Mouse (Mus musculus): Measurements from ENCODE around the gene Nup210. TPM values are rescaled to one million over a fixed set of nuclear protein-coding genes. Genes with fewer than 3 reads are reported as not detected.
"Not testable (repeated sequence)": the region's sequence is repeated elsewhere in the genome, so short reads cannot be mapped to it uniquely, and the experiment has no call there.

Gene Nup210
- total RNA-seq, 4 experiments from 2014 or later = 20.1 to 27.6 (median 21.6) TPM

DNA sequence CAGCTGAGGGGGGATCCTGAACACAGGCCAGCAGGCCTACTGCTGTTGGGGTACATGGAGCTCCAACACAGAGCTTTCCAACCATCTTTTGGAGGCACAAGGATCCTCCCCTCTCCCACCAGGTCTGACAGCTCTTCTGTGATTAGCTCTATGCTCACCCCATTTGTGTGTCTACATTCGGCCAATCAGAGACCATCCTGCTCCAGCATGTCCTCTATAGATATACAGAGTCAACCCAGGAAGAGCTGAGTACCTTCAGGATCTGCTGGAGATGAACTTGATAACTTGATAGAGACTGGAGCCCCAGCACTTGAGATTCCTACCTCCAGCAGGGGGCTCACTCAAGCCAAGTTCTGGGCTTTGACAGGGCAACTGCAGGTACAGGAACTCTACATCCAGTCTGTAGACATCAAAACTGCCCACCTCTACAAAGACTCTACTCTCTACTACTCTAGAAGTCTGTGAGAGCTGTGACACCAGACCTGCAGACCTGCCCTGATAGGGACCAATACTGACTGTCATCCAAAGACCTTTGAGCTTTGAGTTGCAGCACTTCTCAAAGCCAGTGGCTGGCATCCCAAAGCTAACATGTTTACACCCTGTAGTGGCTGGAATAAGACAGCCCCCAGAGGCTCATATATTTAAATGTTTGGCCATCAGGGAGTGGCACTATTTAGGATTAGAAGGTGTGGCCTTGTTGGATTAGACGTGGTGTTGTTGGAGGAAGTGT is 11.1 kb downstream of the Nup210 start:
- no peak for DNase-seq (ENCODE audit: low spot score in 2 of 2)

DNA sequence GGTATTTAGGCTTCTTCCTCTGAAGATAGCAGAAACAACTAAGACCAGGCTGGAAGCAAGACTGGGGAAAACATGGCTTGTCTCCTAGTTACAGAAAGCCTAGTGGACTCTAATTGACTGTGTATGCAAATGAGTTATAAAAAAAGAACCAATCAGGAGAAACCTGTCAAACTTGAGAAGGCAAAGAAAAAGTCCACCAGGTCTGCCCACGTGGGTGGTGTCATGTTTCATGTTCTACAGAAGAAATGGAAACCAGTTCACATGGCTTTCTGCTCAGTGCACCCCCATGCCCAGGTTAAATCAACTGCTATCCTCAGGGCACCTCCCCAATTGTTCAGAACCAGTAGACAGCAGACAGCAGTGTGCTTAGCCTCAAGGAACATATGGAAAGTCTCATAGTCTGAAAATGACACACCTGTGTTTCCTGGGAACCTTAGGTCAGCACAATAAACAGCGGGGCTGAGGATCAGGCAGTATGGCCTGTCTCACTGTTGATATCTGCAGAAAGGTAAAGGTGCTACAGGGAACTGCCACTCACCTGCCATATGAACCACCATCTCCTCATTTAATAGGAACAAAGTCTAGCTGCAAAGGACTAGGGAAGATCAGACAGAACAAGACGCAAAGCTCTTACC is 11.7 kb downstream of the Nup210 start:
- DNase-seq (ENCODE audit: low spot score in 2 of 2) = no peak

DNA sequence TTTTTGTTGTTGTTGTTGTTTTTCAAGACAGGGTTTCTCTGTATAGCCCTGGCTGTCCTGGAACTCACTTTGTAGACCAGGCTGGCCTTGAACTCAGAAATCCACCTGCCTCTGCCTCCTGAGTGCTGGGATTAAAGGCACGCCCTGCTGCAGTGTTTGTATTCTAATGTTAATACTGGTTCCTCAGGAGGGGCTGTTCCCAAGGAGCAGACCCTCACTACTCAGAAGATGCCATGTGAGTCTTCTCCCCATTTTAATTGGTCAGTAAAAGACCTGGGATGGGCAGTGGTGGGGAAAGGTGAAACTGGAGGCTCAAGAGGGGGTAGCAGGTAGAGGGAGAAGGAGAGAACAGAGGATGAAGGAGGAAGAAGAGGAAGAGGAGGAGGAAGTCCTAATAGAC is 13.2 kb downstream of the Nup210 start:
- DNase-seq (ENCODE audit: low spot score in 2 of 2) = not testable (repeated sequence)

GRCm38 (mm10) chr6:91100621-91101020 is 16.0 kb downstream of the Nup210 start:
- no peak for DNase-seq (ENCODE audit: low spot score in 2 of 2)

DNA sequence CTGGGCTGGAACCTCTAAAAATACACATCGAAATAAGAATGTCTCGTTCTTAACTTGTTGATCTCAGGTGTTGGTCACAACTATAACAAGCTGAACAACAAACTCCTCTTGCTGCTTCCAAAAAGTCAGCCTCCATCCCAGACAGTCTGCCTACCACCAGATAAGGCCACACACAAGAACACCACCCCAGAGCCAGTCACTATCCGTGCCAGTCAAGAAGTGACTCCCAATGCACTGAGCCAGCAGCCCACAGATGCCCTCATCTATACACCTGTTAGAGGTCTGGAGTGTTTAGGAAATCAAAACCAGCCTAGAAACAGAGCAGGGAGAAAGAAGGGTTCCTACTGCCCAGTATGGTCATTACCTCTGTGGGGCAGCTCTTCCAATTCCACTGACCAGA is 18.8 kb downstream of the Nup210 start:
- no peak for DNase-seq (ENCODE audit: low spot score in 2 of 2)

- no peak for DNase-seq (ENCODE audit: low spot score in 2 of 2)
These were observed 21.5 kb downstream of the Nup210 start for GRCm38 (mm10) chr6:91095072-91095601.

DNA sequence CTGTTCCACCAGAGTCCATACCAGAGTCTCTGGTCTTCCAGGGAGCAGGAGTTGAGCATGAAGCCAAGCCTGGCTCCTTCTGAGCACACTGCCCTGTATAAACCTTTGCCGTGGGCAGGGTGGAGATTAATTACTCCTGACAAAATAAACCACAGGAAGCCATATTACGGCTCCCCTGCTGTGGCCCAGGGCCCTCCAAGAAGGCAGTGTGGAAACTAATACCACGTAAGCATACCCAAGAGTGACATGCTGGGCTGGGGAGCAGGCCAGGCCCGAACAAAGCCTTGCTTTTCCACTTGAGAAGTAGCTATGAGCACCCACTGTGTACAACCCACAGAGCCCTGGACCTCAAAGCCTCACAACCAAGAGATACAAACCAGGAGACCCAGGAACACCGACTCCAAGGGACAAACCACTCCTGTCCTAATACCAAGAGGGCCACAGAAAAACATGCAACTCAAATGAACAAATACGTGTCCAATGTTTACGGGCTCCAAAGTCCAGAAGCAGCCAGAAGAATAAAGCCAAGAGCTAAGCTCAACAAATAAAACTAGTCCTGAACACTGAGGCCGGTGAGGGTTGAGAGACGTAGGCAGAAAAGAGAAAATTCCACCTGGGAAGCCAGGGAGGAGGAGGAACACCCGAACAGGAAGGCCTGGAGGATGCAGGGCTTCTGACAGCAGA is 24.3 kb downstream of the Nup210 start:
- DNase-seq (ENCODE audit: low spot score in 2 of 2) = no peak

DNA sequence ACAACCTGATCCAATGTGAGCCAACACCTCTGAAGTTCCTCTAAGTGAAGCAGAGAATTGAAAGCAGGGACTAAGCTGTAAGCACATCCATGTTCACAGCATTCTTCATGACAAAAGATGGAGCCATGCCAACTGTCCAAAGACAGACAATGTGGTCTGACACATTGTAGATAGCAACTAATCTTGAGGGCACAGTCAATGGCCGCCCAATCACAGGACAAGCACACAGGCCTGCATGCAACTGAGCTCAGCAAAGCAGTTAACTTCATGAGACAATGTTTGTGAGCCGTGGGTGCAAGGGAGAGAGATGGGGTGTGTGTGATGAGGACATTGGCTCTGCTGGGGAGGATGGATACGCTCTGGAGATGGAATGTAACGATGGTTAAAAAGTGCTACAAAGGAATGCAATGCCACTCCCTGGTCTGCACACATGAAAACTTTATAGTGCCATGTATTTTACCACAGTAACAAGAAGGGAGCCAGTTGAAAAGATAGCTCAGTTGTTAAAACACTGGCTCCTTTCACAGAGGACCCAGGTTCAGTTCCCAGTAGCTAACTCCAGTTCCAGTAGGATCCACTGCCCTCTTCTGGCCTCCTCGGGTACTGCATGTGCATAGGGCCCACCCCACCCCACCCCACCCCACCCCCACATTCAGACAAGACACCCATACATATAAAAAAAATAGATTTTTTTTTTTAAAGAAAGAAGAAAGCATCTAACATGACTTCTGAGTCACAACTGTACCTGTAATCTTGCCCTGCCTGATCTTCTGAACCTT is 31.3 kb downstream of the Nup210 start:
- DNase-seq (ENCODE audit: low spot score in 2 of 2) = no peak

GRCm38 (mm10) chr6:91080033-91080432 is 36.6 kb downstream of the Nup210 start:
- DNase-seq (ENCODE audit: low spot score in 2 of 2) = no peak

DNA sequence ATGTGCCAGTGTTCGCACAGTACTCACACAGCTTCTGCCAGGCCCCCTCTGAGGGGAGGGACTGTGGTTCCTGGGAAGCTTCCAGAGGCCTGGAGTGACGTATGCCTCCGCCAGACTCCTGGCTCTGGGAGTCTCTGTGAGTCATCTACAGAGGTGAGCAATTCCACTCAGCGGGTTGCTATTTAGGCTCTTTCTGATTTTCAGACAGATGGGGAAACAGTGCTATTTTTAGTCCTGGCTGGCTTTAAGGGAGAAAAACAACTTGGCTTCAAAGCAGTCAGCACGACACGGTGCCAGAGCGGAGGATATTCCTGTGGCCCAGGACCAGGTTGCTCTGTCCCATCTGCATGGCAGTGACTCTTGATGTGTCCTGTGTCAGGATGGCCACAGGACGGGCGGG is 40.4 kb downstream of the Nup210 start:
- peak; percentile 63 to 80 for DNase-seq (ENCODE audit: low spot score in 2 of 2)

DNA sequence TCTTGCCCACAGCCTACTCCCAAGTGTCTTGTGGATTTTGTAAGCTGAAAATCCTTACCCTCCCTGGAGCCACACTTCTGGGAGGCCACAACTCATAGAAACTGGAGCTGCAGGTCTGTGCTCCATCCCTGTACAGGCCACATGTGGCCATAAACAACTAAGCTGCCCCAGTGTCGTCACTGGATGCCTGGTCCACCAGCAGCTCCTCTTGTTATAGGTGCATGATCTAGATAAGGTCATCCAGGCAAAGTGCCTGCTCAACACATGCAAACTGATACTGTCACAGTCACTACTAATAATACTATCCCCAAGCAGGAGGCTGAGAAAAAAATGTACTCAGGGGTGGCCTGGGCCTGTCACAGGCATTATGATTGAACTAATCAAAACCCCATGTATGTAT is 48.1 kb downstream of the Nup210 start:
- peak; percentile 23 to 36 for DNase-seq (ENCODE audit: low spot score in 2 of 2)

- DNase-seq (ENCODE audit: low spot score in 2 of 2) = peak; percentile 73 to 77
These were observed 49.6 kb downstream of the Nup210 start for GRCm38 (mm10) chr6:91067048-91067447.

- no peak for DNase-seq (ENCODE audit: low spot score in 2 of 2)
These were observed 55.3 kb downstream of the Nup210 start for GRCm38 (mm10) chr6:91061296-91061695.

- peak; percentile 31 to 32 for DNase-seq (ENCODE audit: low spot score in 2 of 2)
These were observed 56.9 kb downstream of the Nup210 start for GRCm38 (mm10) chr6:91059711-91060110.

GRCm38 (mm10) chr6:91057989-91058388 is 58.6 kb downstream of the Nup210 start:
- DNase-seq (ENCODE audit: low spot score in 2 of 2) = no peak

DNA sequence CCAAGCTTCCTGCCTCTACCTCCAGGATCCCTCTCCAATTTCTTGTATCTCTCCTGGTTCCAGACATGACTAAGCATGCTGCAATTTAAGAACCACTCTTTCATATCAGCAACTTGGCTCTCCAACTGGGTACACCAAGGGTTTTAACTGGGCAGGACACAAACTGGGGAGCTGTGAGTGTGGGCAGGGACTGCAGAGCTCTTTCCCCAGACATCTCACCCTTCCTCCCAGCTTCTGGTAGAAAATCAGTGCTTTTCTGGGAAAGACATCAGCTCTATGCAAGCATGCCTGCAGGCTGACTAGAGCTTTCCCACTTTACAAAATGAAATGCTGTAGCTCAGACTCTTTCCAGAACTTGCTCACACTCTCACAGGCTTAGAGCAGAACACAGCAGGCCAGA is 60.3 kb downstream of the Nup210 start:
- DNase-seq (ENCODE audit: low spot score in 2 of 2) = no peak

DNA sequence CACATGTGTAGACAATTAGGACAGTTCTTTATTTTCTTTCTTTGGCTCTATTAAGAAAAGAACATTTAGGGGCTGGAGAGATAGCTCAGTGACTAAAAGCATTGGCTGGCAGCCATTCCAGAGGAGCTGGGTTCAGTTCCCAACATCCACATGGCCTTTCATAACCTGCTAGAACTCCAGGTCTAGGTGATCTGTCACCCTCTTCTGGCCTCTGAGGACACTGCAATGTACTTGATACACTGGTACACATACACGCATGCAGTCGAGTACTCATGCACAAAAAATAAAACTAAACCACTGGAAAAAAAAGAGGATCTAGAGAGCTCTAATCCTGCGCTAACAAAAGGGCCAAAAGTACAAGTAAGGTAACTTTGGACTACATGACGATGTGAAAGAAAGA is 64.1 kb downstream of the Nup210 start:
- no peak for DNase-seq (ENCODE audit: low spot score in 2 of 2)

DNA sequence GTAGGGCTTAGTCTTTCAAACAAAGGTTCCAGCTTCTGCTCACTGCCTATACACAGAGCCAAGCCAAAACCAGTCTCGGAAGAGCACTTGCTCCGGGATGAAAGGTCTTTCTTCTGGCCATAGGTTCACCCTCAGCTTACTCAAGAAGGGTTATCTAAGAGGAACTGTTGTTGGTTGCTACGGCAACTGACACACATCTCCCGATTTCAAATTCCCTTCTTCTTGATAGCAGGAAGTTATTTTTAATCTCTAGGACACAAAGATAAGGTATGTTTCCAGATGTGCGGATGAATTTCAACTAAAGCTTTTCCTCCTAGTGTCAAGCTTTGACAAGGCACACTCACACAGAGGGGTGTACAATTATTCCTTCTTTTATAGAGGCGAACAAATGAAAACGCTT is 68.6 kb downstream of the Nup210 start:
- no peak for DNase-seq (ENCODE audit: low spot score in 2 of 2)

GRCm38 (mm10) chr6:91047434-91047833 is 69.2 kb downstream of the Nup210 start:
- no peak for DNase-seq (ENCODE audit: low spot score in 2 of 2)

GRCm38 (mm10) chr6:91046184-91046583 is 70.4 kb downstream of the Nup210 start:
- DNase-seq (ENCODE audit: low spot score in 2 of 2) = no peak

DNA sequence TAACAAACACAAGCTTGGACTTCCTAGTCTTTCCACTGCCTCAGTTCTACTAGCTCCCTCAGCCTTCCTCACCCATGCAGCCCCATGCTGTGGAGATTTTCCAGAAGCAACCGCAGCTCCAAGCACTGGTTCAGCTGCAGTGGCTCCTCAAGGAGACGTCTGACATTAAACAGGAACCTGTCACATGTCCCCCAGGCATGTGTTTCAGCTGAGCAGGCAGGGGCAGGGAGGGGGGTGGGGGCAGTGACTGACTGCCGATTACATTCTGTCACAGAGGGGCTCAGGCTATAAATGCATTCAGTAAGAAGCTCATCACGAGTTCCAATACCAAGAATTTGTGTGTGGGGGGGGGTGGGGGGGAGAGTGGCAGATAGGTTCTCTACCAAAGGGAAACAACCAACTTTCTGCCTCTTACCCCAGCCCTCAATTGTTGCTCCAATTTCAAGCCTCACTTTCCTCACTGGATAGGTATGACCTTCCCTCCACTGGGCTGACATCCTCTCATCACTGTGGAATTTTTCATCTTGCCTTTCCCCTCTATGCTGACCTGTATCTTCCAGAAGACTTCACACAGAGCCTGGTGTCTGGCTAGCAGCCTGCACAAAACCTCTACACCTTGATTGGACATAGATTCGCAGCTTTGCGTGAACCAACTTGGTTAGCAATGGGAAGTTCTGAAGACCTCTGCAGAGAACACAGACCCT is 71.8 kb downstream of the Nup210 start:
- DNase-seq (ENCODE audit: low spot score in 2 of 2) = no peak

Measured in gastrocnemius, adult 8-10 months (tissue).